In genomic region chr3:104523333-104523871, GRCm38 (mm10) we compare ENCODE assay signal across 8 mouse cellular contexts. TPM values are rescaled to one million over a fixed set of nuclear protein-coding genes. Genes with fewer than 3 reads are reported as not detected.
DNase-seq lines count a peak whose midpoint lies in the region; ATAC-seq and TF ChIP-seq lines count a peak whose summit lies in the region.
"Had no signal": no experiment of that assay in that cellular context is flagged by ENCODE, and none has a peak within 500 bp of the region (broad histone marks: within the 10 kb centered on the region; RNA-seq: fewer than 3 reads in every experiment).

No protein-coding gene starts in this region.

- peak overlapping the region; percentile 79 for H3K27ac ChIP-seq in intestine, postnatal 0 days (ENCODE audit: low read depth, low read length)
- H3K27ac ChIP-seq in liver, embryonic 15.5 days (replicated peaks): peak overlapping the region; percentile 38; the same call in 1 of the 2 replicates
- no peak overlapping the region; the same call in 1 of the 2 replicates for H3K27ac ChIP-seq in left cerebral cortex, adult 2 months
- H3K27ac ChIP-seq: neural tube, embryonic 13.5 days had no signal

- DNase-seq in retina, postnatal 1 day: peak; percentile 16
- DNase-seq in retina, embryonic 14.5 days (ENCODE audit: low spot score): no peak
- DNase-seq in yolk sac, embryonic 10.5 days (ENCODE audit: low spot score): peak; percentile 61
- no peak for DNase-seq in layer of hippocampus, postnatal 14 days (ENCODE audit: low spot score in 2 of 2)
- DNase-seq in left cerebral cortex, adult 2 months (ENCODE audit: extremely low spot score in 1 of 2, low spot score in 2 of 2): no peak

- peak; percentile 46 for ATAC-seq in intestine, postnatal 0 days
- peak; percentile 64 for ATAC-seq in liver, embryonic 15.5 days (ENCODE audit: insufficient read depth)

- no peak overlapping the region for H3K9ac ChIP-seq in intestine, postnatal 0 days (ENCODE audit: low read depth, low read length)
- H3K9ac ChIP-seq in liver, embryonic 15.5 days: no peak overlapping the region
- H3K9ac ChIP-seq: neural tube, embryonic 13.5 days had no signal

- H3K4me3 ChIP-seq in intestine, postnatal 0 days (ENCODE audit: low read depth, low read length): no peak overlapping the region
- no peak overlapping the region for H3K4me3 ChIP-seq in liver, embryonic 15.5 days (replicated peaks)
- no peak overlapping the region for H3K4me3 ChIP-seq in left cerebral cortex, adult 2 months
- H3K4me3 ChIP-seq: neural tube, embryonic 13.5 days had no signal

- H3K4me1 ChIP-seq in intestine, postnatal 0 days (replicated peaks; ENCODE audit: control insufficient read depth, insufficient read depth, low read length): no peaks in the 10 kb centered on the region; the same call in 1 of the 2 replicates
- H3K4me1 ChIP-seq in liver, embryonic 15.5 days (replicated peaks): 0 out of 2 replicates have a peak, but pooled peaks cover 3% of the 10 kb centered on the region

- H3K9me3 ChIP-seq in intestine, postnatal 0 days (ENCODE audit: control insufficient read depth): no peaks in the 10 kb centered on the region
- no peaks in the 10 kb centered on the region for H3K9me3 ChIP-seq in liver, embryonic 15.5 days (replicated peaks)
- H3K9me3 ChIP-seq: neural tube, embryonic 13.5 days had no signal

- H3K36me3 ChIP-seq in intestine, postnatal 0 days (ENCODE audit: control insufficient read depth, insufficient read depth): no peaks in the 10 kb centered on the region
- no peaks in the 10 kb centered on the region for H3K36me3 ChIP-seq in liver, embryonic 15.5 days (replicated peaks)
- H3K36me3 ChIP-seq: neural tube, embryonic 13.5 days had no signal

- intact Hi-C loops in left cerebral cortex, adult 2 months (cut with DNase I): no loop called here

- H3K27me3 ChIP-seq in intestine, postnatal 0 days (replicated peaks; ENCODE audit: control insufficient read depth, insufficient read depth, low read length): no peaks in the 10 kb centered on the region
- H3K27me3 ChIP-seq in liver, embryonic 15.5 days: no peaks in the 10 kb centered on the region
- H3K27me3 ChIP-seq: neural tube, embryonic 13.5 days had no signal

- peak overlapping the region; percentile 3; the same call in 1 of the 2 replicates for H3K4me2 ChIP-seq in intestine, postnatal 0 days (replicated peaks; ENCODE audit: low read depth)
- no peak overlapping the region for H3K4me2 ChIP-seq in liver, embryonic 15.5 days
- H3K4me2 ChIP-seq: neural tube, embryonic 13.5 days had no signal

- WGBS in intestine, postnatal 0 days: 48% methylated on average over 4 of the region's 4 CpGs
- WGBS in liver, embryonic 15.5 days (ENCODE audit: insufficient replicate concordance): 28% methylated on average over 4 of the region's 4 CpGs

- no peak for TF ChIP-seq CTCF in intestine, postnatal 0 days (IDR thresholded peaks at IDR 0.05; ENCODE audit: low read depth)
- TF ChIP-seq CTCF in left cerebral cortex, adult 2 months (IDR thresholded peaks at IDR 0.05): no peak

RNA-seq across cellular contexts. Expression of gene Lrig2, which starts 11.7 kb away (rescaled TPM):
- polyA plus RNA-seq in intestine, postnatal 0 days (2015; fragmentation: Nextera tagmentation; extraction: Ambion mirVana): 6.4 TPM in 2 replicates
- 3.2 and 3.7 TPM in 2 replicates for polyA plus RNA-seq in liver, embryonic 15.5 days (2015; fragmentation: Nextera tagmentation; extraction: Ambion mirVana)
- total RNA-seq in layer of hippocampus, postnatal 14 days (2021): 10 to 100 TPM; 27.8 to 31.9 TPM
- total RNA-seq in left cerebral cortex, adult 2 months (2021): 10 to 100 TPM; 29.3 to 31.6 TPM

Comparison
In these comparisons a context has a peak if more than half of its experiments do, and no peak if none do; other contexts are left out.
1. DNase-seq: peak in retina, postnatal 1 day (single experiment) and yolk sac, embryonic 10.5 days (single experiment); none in retina, embryonic 14.5 days (single experiment), layer of hippocampus, postnatal 14 days (0 of 2) and left cerebral cortex, adult 2 months (0 of 2).